In the genomic region with DNA sequence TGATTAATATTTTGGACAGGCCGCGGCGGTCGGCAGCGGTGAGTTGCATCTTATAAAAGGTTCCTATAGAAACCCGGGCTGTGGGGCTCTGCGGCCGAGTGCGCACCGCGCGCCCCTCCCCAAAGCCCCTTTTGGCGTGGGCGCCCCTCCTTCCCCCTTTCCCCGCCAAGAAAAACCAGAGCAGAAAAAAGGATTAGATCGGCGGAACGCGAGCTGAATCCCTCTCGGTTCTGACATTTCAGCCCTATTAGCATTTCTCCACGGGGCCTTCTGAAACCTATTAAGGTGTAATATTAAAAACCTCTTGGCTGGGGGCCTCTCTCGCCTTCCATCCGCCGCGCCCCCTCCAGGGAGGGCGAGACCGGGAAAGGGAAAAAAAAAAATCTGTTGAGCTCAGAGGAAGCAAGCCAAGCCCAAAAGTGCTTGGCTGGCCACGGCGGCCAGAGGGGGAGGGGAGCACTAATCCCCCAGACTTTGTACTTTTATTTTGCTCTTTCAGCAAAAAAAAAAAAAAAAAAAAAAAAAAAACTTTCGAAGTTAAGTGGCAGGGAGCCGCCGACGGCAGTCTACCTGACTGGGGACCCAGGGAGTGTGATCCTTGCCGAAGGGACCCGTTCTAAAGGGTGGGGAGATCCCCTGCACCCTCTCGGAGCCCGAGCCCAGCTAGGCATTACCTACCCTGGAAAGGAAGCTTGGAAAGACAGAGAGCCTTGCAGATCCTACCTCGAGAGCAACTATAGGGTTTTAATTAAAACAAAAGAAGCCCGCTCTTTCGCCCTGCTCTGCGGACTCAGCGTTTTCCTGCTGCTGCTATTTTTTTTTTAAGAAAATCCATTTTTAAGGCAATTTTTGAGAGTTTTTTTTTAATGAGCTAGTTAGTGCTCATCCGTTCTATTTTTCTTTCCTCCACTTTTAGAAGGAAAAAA, we compare ENCODE assay signal across 8 mouse cellular contexts. TPM values are rescaled to one million over a fixed set of nuclear protein-coding genes. Genes with fewer than 3 reads are reported as not detected.
DNase-seq lines count a peak whose midpoint lies in the region; ATAC-seq and TF ChIP-seq lines count a peak whose summit lies in the region.

No protein-coding gene starts in this region.

- no peaks in the 10 kb centered on the region for H3K27me3 ChIP-seq in midbrain, embryonic 10.5 days (ENCODE audit: low read depth, poor library complexity, severe bottlenecking)
- H3K27me3 ChIP-seq in small intestine, adult 2 months (ENCODE audit: control insufficient read depth, insufficient read depth, low read length): no peaks in the 10 kb centered on the region

- intact Hi-C loops in gastrocnemius, postnatal 14 days (cut with DNase I; ENCODE audit: low total_unique reads): no loop called here
- intact Hi-C loops in left cerebral cortex, postnatal 36 days (cut with DNase I): loop anchor here (5.0 kb wide), 1 partner anchor 1991 kb away; no protein-coding TSS in a partner anchor

- WGBS in midbrain, embryonic 10.5 days: under 1% methylated on average over 43 of the region's 43 CpGs
- under 1% methylated on average over 43 of the region's 43 CpGs for WGBS in small intestine, adult 2 months

- H3K4me1 ChIP-seq in midbrain, embryonic 10.5 days: peaks cover 42% of the 10 kb centered on the region
- H3K4me1 ChIP-seq in small intestine, adult 2 months (ENCODE audit: control insufficient read depth, insufficient read depth, insufficient read length, low read length): peaks cover 4% of the 10 kb centered on the region

- TF ChIP-seq POLR2A in small intestine, adult 2 months (IDR thresholded peaks at IDR 0.05; ENCODE audit: low read depth, low read length): peak; percentile 94

- H3K27ac ChIP-seq in midbrain, embryonic 10.5 days (replicated peaks): peak overlapping the region; percentile 100
- peak overlapping the region; percentile 99 for H3K27ac ChIP-seq in small intestine, adult 2 months (ENCODE audit: insufficient read depth, low read depth, low read length)

- peak; percentile 26 for DNase-seq in CD4-positive, CD25-positive, alpha-beta regulatory T cell, adult 2 months (ENCODE audit: low read depth, low spot score)
- DNase-seq in cerebellum, adult 9-11 months: peak; percentile 83
- peak; percentile 80 for DNase-seq in gastrocnemius, postnatal 14 days
- DNase-seq in hindlimb bud, embryonic 11.5 days (ENCODE audit: extremely low spot score, low read depth, low spot score): peak; percentile 60
- DNase-seq in left cerebral cortex, postnatal 36 days (ENCODE audit: low spot score in 2 of 2): peak; percentile 52 to 54
- DNase-seq in midbrain, embryonic 10.5 days (ENCODE audit: low spot score): peak; percentile 87

- no peaks in the 10 kb centered on the region for H3K9me3 ChIP-seq in midbrain, embryonic 10.5 days (replicated peaks)

- ATAC-seq in CD4-positive, CD25-positive, alpha-beta regulatory T cell, adult 4 months: no peak

- TF ChIP-seq CTCF in small intestine, adult 2 months (IDR thresholded peaks at IDR 0.05; ENCODE audit: extremely low read depth, insufficient read length, insufficient replicate concordance, low read depth, low read length): no peak

- peak overlapping the region; percentile 99 for H3K4me3 ChIP-seq in midbrain, embryonic 10.5 days
- peak overlapping the region; percentile 85 for H3K4me3 ChIP-seq in small intestine, adult 2 months (ENCODE audit: low read depth, low read length)

- peaks cover 10% of the 10 kb centered on the region for H3K36me3 ChIP-seq in midbrain, embryonic 10.5 days
- no peaks in the 10 kb centered on the region for H3K36me3 ChIP-seq in small intestine, adult 2 months (ENCODE audit: control insufficient read depth, insufficient read depth, low read length)

RNA-seq across cellular contexts. Expression of a gene that starts 1.2 kb away (rescaled TPM):
- polyA plus RNA-seq in CD4-positive, CD25-positive, alpha-beta regulatory T cell, adult 4 months (2017; shearing (Covaris generic)): 1 to 10 TPM; 2.8 to 3.7 TPM
- total RNA-seq in gastrocnemius, postnatal 14 days (2021): 10 to 100 TPM; 36.2 to 37.1 TPM
- total RNA-seq in left cerebral cortex, postnatal 36 days (2021): 100 to 1,000 TPM; 117 to 147 TPM
- polyA plus RNA-seq in midbrain, embryonic 10.5 days (2016; fragmentation: Nextera tagmentation; extraction: Ambion mirVana): 18.7 and 23.2 TPM in 2 replicates
- 38.6 and 108 TPM in 2 replicates for polyA plus RNA-seq in small intestine, adult 2 months (2012; rRNA removed)

Comparison
In these comparisons a context has a peak if more than half of its experiments do, and no peak if none do; other contexts are left out.
1. DNase-seq: peak in every context shown above with its lines; median percentile 87 in midbrain, embryonic 10.5 days; 83 in cerebellum, adult 9-11 months; 80 in gastrocnemius, postnatal 14 days; 60 in hindlimb bud, embryonic 11.5 days; 53 in left cerebral cortex, postnatal 36 days; 26 in CD4-positive, CD25-positive, alpha-beta regulatory T cell, adult 2 months.